Mouse (Mus musculus) small intestine, adult 10 weeks (tissue): ENCODE measurements around the gene Pebp1. TPM values are rescaled to one million over a fixed set of nuclear protein-coding genes. Genes with fewer than 3 reads are reported as not detected.

Experiments used
- polyA plus RNA-seq: library from polyadenylated mRNA; stranded (reverse); fragments of 350-450 nt; fragmentation: Illumina TruSeq; extraction: RNeasy Lipid Tissue Mini Kit (QIAGEN cat#74804); gene quantifications from one replicate; pipeline ENCODE4 v1.2.3, GENCODE M21; 2014; ENCODE audit warnings: low replicate concordance

Pebp1 gene
- polyA plus RNA-seq = 10.3 TPM

GRCm38 (mm10) chr5:117286831-117287822, at the start of gene Pebp1:
Gene Pebp1, minus strand, starts transcription at chr5:117287625.

DNA sequence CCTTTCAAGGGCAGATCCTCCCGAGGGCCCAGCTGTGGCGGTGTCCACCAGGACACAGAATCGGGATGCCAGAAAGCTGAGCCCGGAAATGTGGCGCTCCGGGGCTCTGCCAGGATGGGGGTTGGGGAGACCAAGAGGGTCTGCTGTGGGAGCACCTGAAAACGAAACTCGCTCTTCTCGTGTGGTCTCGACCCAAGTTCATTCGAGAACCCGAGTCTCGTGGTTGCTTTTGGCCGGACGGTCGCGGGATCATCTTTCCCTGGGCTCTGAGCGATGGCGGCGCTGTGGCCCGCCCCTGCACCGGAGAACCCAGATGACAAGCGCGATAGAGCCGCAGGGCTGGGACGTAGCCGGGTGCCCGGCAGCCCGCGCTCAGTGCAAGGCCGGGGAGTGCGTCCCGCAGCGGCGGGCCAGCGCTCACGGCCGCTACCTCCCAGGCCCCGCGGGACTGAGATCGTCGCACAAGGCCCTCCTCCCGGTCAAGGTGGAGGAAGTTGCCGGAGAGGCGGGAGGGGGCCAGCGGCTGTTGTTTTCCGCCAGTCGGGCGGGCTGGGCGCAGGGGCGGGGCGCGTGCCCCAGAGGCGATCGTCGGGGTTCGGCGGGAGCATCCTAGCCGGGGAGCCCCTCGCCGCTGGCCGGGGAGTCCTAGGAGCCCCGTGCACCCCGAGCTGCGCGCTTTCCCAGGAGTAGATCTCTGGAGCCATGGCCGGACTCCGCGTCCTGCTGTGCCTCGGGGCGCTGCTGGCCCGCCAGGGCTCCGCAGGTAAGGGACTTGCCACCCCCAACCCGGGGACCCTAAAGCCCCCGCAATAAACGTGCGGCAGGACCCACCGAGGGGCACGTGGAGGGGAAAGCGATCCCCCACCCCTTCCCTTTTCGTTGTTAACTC, 31.6 kb upstream of the Pebp1 start, which contains the start of gene Vsig10:
Vsig10 (plus strand) TSS at position 343 of the 889 bp plus-strand sequence.

Other genes with a start within 250 kb of the Pebp1 start
- 17.9 TPM for gene Suds3, start 171.5 kb downstream of the Pebp1 start, polyA plus RNA-seq
- gene Taok3, start 167.5 kb downstream of the Pebp1 start, polyA plus RNA-seq = 33.5 TPM
- gene Vsig10, start 31.5 kb upstream of the Pebp1 start, polyA plus RNA-seq = 25.1 TPM
- gene Wsb2, start 69.7 kb upstream of the Pebp1 start, polyA plus RNA-seq = 14.7 TPM
- 4.3 TPM for gene Rfc5, start 101.4 kb upstream of the Pebp1 start, polyA plus RNA-seq
- gene Ksr2, start 126.4 kb upstream of the Pebp1 start, polyA plus RNA-seq = 0.04 TPM